Mouse (Mus musculus): ENCODE results near the gene Bola1. TPM values are rescaled to one million over a fixed set of nuclear protein-coding genes. Genes with fewer than 3 reads are reported as not detected.
"Not testable (repeated sequence)": the region's sequence is repeated elsewhere in the genome, so short reads cannot be mapped to it uniquely, and the experiment has no call there.

The Bola1 gene
- total RNA-seq, 2 experiments from 2014 or later, result 16.2 to 16.7 TPM

- H3K27ac ChIP-seq, result peak overlapping the region; percentile 98
- TF ChIP-seq CTCF (conservative IDR thresholded peaks at IDR 0.05), result no peak
- DNase-seq (ENCODE audit: low spot score in 2 of 2), result no peak
- H3K4me3 ChIP-seq, result peak overlapping the region; percentile 84
Observed at GRCm38 (mm10) chr3:96243921-96244572, 24.5 kb upstream of the Bola1 start.

GRCm38 (mm10) chr3:96240799-96241197, 21.3 kb upstream of the Bola1 start:
- H3K27ac ChIP-seq, result peak overlapping the region; percentile 96
- no peak for DNase-seq (ENCODE audit: low spot score in 2 of 2)
- TF ChIP-seq CTCF (conservative IDR thresholded peaks at IDR 0.05), result no peak
- peak overlapping the region; percentile 57 for H3K4me3 ChIP-seq

- peak; percentile 96 for DNase-seq (ENCODE audit: low spot score in 2 of 2)
- Histone ChIP-seq H3K4me3 (peak within 1 kb of the TSS; percentile 62), H3K27ac (peak within 1 kb of the TSS; percentile 96)
Observed at GRCm38 (mm10) chr3:96239949-96240798, 20.7 kb upstream of the Bola1 start, which contains the start of gene Hist2h2aa2. Gene Hist2h2aa2 (minus strand): TSS chr3:96240276.

GRCm38 (mm10) chr3:96238954-96239793, 19.7 kb upstream of the Bola1 start, which contains the start of gene Hist2h3c2:
Gene Hist2h3c2 (minus strand): TSS chr3:96239127.
- DNase-seq (ENCODE audit: low spot score in 2 of 2), result not testable (repeated sequence)
- H3K27ac ChIP-seq, result peak within 1 kb of the TSS; percentile 87

GRCm38 (mm10) chr3:96237904-96238511, 18.5 kb upstream of the Bola1 start:
- peak overlapping the region; percentile 32 for H3K4me3 ChIP-seq

More at GRCm38 (mm10) chr3:96238954-96239793, 19.7 kb upstream of the Bola1 start, which contains the start of gene Hist2h3c2:
- peak within 1 kb of the TSS; percentile 62 for H3K4me3 ChIP-seq

GRCm38 (mm10) chr3:96237335-96237903, 17.9 kb upstream of the Bola1 start:
- Histone ChIP-seq H3K4me3 (no peak overlapping the region), H3K27ac (no peak overlapping the region)
- TF ChIP-seq CTCF (conservative IDR thresholded peaks at IDR 0.05), result no peak
- DNase-seq (ENCODE audit: low spot score in 2 of 2), result no peak

More at GRCm38 (mm10) chr3:96237904-96238511, 18.5 kb upstream of the Bola1 start:
- no peak for TF ChIP-seq CTCF (conservative IDR thresholded peaks at IDR 0.05)
- no peak for DNase-seq (ENCODE audit: low spot score in 2 of 2)
- H3K27ac ChIP-seq, result no peak overlapping the region

GRCm38 (mm10) chr3:96236834-96237334, 17.4 kb upstream of the Bola1 start:
- no peak for TF ChIP-seq CTCF (conservative IDR thresholded peaks at IDR 0.05)
- no peak for DNase-seq (ENCODE audit: low spot score in 2 of 2)
- H3K4me3 ChIP-seq, result no peak overlapping the region
- H3K27ac ChIP-seq, result no peak overlapping the region

- no peak for DNase-seq (ENCODE audit: low spot score in 2 of 2)
- TF ChIP-seq CTCF (conservative IDR thresholded peaks at IDR 0.05), result no peak
- Histone ChIP-seq H3K27ac (peak overlapping the region; percentile 36), H3K4me3 (no peak overlapping the region)
Observed at GRCm38 (mm10) chr3:96235836-96236235, 16.3 kb upstream of the Bola1 start.

GRCm38 (mm10) chr3:96234914-96235313, 15.4 kb upstream of the Bola1 start:
- DNase-seq (ENCODE audit: low spot score in 2 of 2), result no peak
- peak; percentile 30; the same call in 1 of the 2 replicates for TF ChIP-seq CTCF (conservative IDR thresholded peaks at IDR 0.05)
- H3K4me3 ChIP-seq, result no peak overlapping the region
- peak overlapping the region; percentile 36; the same call in 1 of the 2 replicates for H3K27ac ChIP-seq

- no peak for DNase-seq (ENCODE audit: low spot score in 2 of 2)
- TF ChIP-seq CTCF (conservative IDR thresholded peaks at IDR 0.05), result no peak
- no peak overlapping the region for H3K27ac ChIP-seq
- H3K4me3 ChIP-seq, result no peak overlapping the region
Observed at GRCm38 (mm10) chr3:96231758-96232120, 12.2 kb upstream of the Bola1 start.

GRCm38 (mm10) chr3:96230910-96231757, 11.6 kb upstream of the Bola1 start:
- no peak for TF ChIP-seq CTCF (conservative IDR thresholded peaks at IDR 0.05)
- DNase-seq (ENCODE audit: low spot score in 2 of 2), result no peak
- no peak overlapping the region for H3K27ac ChIP-seq
- no peak overlapping the region for H3K4me3 ChIP-seq
